Mouse (Mus musculus): ENCODE measurements around the gene Cckbr.

Gene Cckbr

GRCm38 (mm10) chr7:105425424-105426043, at the start of gene Cckbr:
Gene Cckbr (plus strand): TSS chr7:105425731.
- in situ Hi-C loops (cut with MboI, MseI) = no loop called here

- in situ Hi-C loops (cut with MboI, MseI) = no loop called here
Measured at GRCm38 (mm10) chr7:105380329-105380728, 45.2 kb upstream of the Cckbr start.

GRCm38 (mm10) chr7:105387696-105388095, 37.8 kb upstream of the Cckbr start:
- in situ Hi-C loops (cut with MboI, MseI) = no loop called here

- in situ Hi-C loops (cut with MboI, MseI) = no loop called here
Measured at GRCm38 (mm10) chr7:105390236-105390635, 35.3 kb upstream of the Cckbr start.

GRCm38 (mm10) chr7:105394606-105395005, 30.9 kb upstream of the Cckbr start:
- in situ Hi-C loops (cut with MboI, MseI) = no loop called here

GRCm38 (mm10) chr7:105395131-105395820, 30.3 kb upstream of the Cckbr start:
- in situ Hi-C loops (cut with MboI, MseI) = no loop called here

GRCm38 (mm10) chr7:105396126-105396525, 29.4 kb upstream of the Cckbr start:
- in situ Hi-C loops (cut with MboI, MseI) = no loop called here

- in situ Hi-C loops (cut with MboI, MseI) = no loop called here
Measured at GRCm38 (mm10) chr7:105399058-105399934, 26.2 kb upstream of the Cckbr start.

- in situ Hi-C loops (cut with MboI, MseI) = loop anchor here (5.0 to 25.0 kb wide), 4 partner anchors 232 to 1113 kb away; partner anchors contain the start of genes Ilk, Rrp8, Trim3 and Trim5
Measured at GRCm38 (mm10) chr7:105399935-105400624, 25.5 kb upstream of the Cckbr start, which contains the start of gene Fam160a2. Gene Fam160a2 (minus strand): TSS chr7:105400054.

GRCm38 (mm10) chr7:105404268-105404667, 21.3 kb upstream of the Cckbr start, which contains the start of gene Cnga4:
Gene Cnga4 (plus strand): TSS chr7:105404568.
- in situ Hi-C loops (cut with MboI, MseI) = loop anchor here (5.0 to 25.0 kb wide), 4 partner anchors 228 to 1117 kb away; partner anchors contain the start of genes Ilk, Rrp8, Trim3 and Trim5

- in situ Hi-C loops (cut with MboI, MseI) = loop anchor here (10.0 to 25.0 kb wide), 2 partner anchors 398 to 1119 kb away; partner anchors contain the start of gene Trim5
Measured at GRCm38 (mm10) chr7:105406322-105406721, 19.2 kb upstream of the Cckbr start.

- in situ Hi-C loops (cut with MboI, MseI) = loop anchor here (5.0 to 25.0 kb wide), 2 partner anchors 115 to 1125 kb away; partner anchors contain the start of gene Trim5
Measured at GRCm38 (mm10) chr7:105411874-105412632, 13.5 kb upstream of the Cckbr start.

GRCm38 (mm10) chr7:105414385-105414784, 11.1 kb upstream of the Cckbr start:
- in situ Hi-C loops (cut with MboI, MseI) = loop anchor here (5.0 to 25.0 kb wide), 2 partner anchors 113 to 1127 kb away; partner anchors contain the start of gene Trim5

GRCm38 (mm10) chr7:105416529-105416928, 9.0 kb upstream of the Cckbr start:
- in situ Hi-C loops (cut with MboI, MseI) = loop anchor here (25.0 kb wide), 1 partner anchor 1129 kb away; the partner anchor contains the start of gene Trim5

GRCm38 (mm10) chr7:105418106-105418505, 7.4 kb upstream of the Cckbr start:
- in situ Hi-C loops (cut with MboI, MseI) = loop anchor here (25.0 kb wide), 1 partner anchor 1131 kb away; the partner anchor contains the start of gene Trim5

- in situ Hi-C loops (cut with MboI, MseI) = loop anchor here (25.0 kb wide), 1 partner anchor 1134 kb away; the partner anchor contains the start of gene Trim5
Measured at GRCm38 (mm10) chr7:105420903-105421302, 4.6 kb upstream of the Cckbr start.

GRCm38 (mm10) chr7:105424368-105424767, 1.2 kb upstream of the Cckbr start:
- in situ Hi-C loops (cut with MboI, MseI) = loop anchor here (25.0 kb wide), 1 partner anchor 1137 kb away; the partner anchor contains the start of gene Trim5

GRCm38 (mm10) chr7:105426051-105426450, 520 bp downstream of the Cckbr start:
- in situ Hi-C loops (cut with MboI, MseI) = no loop called here

GRCm38 (mm10) chr7:105432058-105432457, 6.5 kb downstream of the Cckbr start:
- in situ Hi-C loops (cut with MboI, MseI) = no loop called here

- in situ Hi-C loops (cut with MboI, MseI) = no loop called here
Measured at GRCm38 (mm10) chr7:105433859-105434258, 8.3 kb downstream of the Cckbr start.
